Mouse (Mus musculus) brown adipose tissue, adult 24 weeks (tissue): ENCODE measurements around the gene Psat1. TPM values are rescaled to one million over a fixed set of nuclear protein-coding genes. Genes with fewer than 3 reads are reported as not detected.

Experiments used
- H3K27ac ChIP-seq: fragments of 200-500 bp; replicated peaks from 2 replicates; pipeline ENCODE4 v1.5.1; 2012; ENCODE audit warnings: low read depth, mild to moderate bottlenecking, low read length
- H3K4me1 ChIP-seq: fragments of 200-500 bp; 2 replicates; pipeline ENCODE4 v1.6.1; 2012; ENCODE audit warnings: low read length, mixed read lengths; ENCODE audit not compliant: control insufficient read depth, insufficient read depth, insufficient read length
- H3K4me3 ChIP-seq: fragments of 200-500 bp; 2 replicates; pipeline ENCODE4 v1.5.1; 2012; ENCODE audit warnings: low read depth, mild to moderate bottlenecking, low read length, moderate library complexity; ENCODE audit not compliant: insufficient read depth
- polyA plus RNA-seq: library from polyadenylated mRNA; stranded (reverse); fragments of >200 nt; gene quantifications from 2 replicates; pipeline ENCODE4 v1.2.4, GENCODE M21; 2012; ENCODE audit not compliant: missing spikeins, insufficient read depth, insufficient read length

Psat1 gene
- polyA plus RNA-seq, 1 experiment, result 11.5 TPM

DNA sequence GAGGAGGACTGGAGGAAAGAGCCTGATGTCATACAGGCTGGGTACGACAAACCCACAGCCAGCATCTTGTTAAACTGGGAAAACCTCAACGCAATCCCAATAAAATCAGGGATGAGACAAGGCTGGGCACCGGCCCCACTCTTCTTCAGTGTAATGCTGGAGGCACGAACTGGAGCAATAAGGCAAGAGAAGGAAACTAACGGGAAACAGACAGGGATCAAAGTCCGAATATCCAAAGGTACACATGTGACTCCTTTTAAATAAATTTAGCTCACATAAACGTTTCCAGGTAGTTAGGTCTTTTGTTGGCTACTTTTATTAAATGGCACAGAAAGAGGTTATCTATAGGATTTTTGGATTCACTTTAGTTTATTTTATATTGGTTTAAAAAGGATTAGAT, 1.3 kb upstream of the Psat1 start:
- no peak overlapping the region for H3K27ac ChIP-seq
- no peaks in the 10 kb centered on the region for H3K4me1 ChIP-seq
- no peak overlapping the region for H3K4me3 ChIP-seq

DNA sequence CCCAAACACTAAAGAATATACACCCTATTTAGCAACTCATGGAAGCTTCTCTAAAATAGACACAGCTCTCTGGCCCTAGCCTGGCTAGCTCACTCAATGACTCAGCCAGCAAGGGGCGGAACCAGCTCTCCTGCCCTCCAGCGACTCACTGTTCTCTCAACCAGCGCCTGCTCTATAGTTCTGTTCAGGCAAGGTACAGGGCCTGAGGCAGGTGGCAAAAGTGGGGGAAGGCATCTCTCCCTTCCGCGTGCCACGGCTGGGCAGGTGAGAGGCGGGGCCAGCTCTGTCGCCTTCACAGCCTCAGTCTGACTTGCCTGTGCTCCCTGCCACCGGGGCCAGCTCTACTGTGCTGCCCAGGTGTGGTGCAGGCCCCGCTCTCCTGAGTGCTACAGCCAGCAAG, 474 bp downstream of the Psat1 start:
- Histone ChIP-seq H3K4me1 (no peaks in the 10 kb centered on the region), H3K4me3 (no peak overlapping the region), H3K27ac (no peak overlapping the region)

DNA sequence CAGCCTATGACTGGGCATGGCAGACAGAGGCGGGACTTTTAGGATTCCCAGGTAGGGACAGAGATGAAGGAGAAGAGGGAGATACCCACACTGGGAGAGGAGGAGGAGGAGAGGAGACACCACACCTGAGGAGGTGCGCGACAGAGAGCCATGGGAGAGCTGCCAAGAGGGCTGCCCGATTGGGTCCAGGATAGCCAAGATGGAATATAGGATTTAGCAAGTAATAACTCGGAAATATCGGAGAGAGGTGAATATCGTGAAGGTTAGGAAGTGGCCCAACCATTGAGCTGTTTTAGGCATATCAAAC, 4.1 kb downstream of the Psat1 start:
- H3K4me3 ChIP-seq, result no peak overlapping the region
- no peak overlapping the region for H3K27ac ChIP-seq
- no peaks in the 10 kb centered on the region for H3K4me1 ChIP-seq

DNA sequence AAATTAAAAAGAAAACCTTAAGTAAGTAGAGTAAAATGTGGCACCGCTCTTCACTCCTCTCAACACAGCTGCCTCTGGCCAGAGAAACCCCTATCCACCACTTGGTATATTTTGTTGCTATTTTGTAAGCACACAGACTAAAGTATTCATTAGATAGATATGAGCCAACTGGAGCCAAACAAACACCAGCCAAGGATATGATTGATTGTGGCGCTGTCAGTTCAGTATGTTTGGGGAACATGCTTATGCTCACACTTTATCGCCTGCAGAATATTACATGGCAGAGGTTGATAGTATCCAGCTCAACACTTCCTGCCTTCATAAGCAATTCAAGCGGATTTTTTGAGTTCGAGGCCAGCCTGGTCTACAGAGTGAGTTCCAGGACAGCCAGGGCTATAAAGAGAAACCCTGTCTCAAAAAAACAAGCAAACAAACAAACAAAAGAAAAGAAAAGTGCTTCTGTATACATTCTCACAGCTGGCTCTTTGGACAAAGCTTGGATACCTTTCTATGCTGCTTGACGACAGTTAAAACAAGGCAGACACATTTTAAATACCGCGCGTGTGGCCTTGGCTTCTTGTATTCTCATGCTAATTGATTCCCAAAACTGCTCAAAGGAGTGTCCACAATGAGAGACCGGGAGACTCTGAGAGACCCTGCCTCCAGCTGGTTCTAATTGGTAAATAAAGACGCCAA, 4.6 kb downstream of the Psat1 start:
- no peak overlapping the region for H3K4me3 ChIP-seq
- no peak overlapping the region for H3K27ac ChIP-seq
- H3K4me1 ChIP-seq, result no peaks in the 10 kb centered on the region

DNA sequence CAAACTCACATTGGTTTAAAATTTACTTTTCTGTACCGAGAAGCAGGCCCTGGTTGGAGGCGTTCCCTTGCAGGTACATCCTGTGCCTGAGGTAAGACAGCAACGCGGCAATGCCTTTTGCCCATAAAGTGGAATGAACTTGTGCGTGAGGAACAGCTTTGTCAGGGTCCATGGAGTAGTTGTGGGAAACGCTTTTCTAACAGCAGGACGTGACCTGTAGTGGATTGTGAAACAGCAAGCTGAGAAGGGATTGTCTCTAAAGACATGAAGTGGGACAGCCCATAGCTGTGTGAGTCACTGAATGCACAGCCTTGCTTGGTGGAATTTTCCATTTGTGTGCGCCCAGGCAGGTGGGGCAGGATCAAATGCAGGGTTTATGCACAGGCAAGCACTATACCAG, 5.7 kb downstream of the Psat1 start:
- no peak overlapping the region for H3K4me3 ChIP-seq
- H3K4me1 ChIP-seq, result no peaks in the 10 kb centered on the region
- H3K27ac ChIP-seq, result no peak overlapping the region

DNA sequence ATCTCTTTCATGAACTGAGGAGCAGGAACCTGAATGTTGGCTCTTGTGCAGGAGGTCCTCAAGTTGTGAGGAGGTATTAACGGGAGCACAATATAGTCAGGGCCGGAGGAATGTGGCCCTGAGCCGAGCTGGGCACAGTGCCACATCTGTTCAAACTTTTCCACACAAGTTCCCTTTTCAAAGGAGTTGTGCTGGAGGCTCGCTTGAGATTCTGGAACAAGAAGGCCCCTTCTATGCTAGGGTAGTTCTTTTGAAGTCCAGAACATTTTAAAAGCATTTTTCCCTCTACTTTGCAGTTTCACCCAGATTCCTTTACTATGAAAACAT, 21.5 kb downstream of the Psat1 start:
- Histone ChIP-seq H3K4me3 (peak overlapping the region; percentile 73; the same call in 1 of the 2 replicates), H3K4me1 (0 out of 2 replicates have a peak, but pooled peaks cover 2% of the 10 kb centered on the region), H3K27ac (no peak overlapping the region)

DNA sequence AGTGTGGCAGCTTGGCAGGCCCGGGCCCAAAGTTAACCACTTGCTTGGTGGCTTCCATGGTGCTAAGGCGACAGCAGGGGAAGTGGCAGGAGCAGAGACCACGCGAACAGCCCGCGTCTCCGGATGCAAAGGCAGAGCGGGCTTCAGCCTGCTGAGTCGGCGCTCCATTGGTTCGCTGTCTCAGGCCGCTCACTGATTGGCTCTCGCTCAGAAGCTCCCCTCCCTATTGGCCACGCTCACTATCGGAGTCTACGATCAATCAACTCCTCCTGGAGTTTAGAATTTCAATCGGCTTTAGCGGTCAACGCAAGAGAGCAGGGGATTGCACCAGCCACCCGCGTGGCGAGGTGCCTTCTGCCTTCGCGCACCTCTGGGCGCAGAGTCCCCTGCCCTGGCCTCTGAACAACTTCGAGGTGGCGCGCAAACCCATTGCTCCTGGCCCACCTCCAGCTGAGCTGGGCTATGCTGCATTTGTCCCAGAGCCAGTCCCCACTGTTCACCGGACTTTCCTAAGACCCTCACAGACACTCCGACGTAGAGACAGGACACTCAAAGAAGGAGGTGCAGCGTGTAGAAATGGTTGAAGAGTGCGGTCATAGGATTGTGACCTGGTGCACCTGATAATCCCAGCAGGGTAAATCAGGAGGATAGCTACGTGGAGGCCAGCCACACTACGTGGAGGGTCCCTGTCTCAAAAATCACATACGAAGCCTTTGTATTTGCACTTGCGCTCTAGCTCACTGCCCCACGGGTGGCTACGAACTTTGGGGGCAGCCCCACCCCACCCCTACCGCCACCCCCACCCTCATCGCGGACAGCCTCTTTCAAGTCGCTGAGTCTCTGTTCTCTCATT, 22.0 kb downstream of the Psat1 start:
- Histone ChIP-seq H3K4me3 (peak overlapping the region; percentile 73), H3K27ac (no peak overlapping the region)

DNA sequence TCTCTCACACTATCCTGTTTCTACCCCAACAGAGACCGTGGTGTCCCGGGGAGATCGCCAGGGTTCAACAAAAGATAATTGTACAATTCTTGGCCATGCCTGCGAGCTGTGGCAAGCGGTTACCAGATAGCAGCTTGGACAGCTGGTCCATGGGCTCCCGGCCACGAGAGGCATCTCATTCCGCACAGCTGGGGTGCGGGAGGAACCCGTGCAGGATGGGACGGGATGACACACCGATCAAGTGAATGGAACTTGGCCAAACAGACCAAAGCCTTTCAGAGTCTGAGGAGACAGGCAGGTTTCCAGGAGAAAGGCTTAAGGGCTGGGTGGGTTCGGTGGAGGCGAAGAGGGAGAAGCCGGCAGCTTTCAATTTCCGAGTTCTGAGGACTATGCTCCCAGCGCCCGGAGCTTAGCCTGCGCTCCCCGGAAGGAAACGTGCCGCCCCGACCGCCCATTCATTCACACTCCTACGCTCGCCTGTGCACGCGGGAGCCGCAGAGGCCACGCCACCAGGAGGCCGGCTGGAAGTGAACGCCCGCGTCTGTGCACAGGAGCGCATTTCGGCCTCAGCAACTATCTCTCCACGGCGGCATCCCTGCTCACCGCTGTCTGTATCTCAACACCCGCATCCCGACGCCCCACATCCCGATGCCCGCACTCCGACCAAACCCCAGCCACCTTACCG, 22.8 kb downstream of the Psat1 start:
- Histone ChIP-seq H3K4me1 (0 out of 2 replicates have a peak, but pooled peaks cover 2% of the 10 kb centered on the region), H3K4me3 (peak overlapping the region; percentile 73), H3K27ac (no peak overlapping the region)

More for the DNA sequence above, 22.0 kb downstream of the Psat1 start:
- 0 out of 2 replicates have a peak, but pooled peaks cover 2% of the 10 kb centered on the region for H3K4me1 ChIP-seq

DNA sequence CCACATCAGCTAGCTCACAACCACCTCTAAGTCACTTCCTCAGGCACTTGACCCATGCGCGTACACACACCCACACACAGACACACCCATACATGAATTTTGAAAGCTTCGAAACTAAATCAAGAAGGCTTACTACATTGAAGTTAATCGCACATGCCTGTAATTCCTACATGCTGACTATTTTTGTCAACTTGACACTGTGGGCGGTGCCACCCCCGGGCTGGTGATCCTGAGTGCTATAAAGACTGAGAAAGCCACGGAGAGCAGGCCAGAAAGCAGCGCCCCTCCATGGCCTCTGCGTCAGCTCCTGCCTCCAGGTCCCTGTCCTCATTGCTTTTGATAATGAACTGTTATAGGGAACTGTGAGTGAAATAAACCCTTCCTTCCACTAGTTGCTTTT, 23.7 kb downstream of the Psat1 start:
- peak overlapping the region; percentile 73 for H3K4me3 ChIP-seq
- 0 out of 2 replicates have a peak, but pooled peaks cover 2% of the 10 kb centered on the region for H3K4me1 ChIP-seq
- no peak overlapping the region for H3K27ac ChIP-seq

DNA sequence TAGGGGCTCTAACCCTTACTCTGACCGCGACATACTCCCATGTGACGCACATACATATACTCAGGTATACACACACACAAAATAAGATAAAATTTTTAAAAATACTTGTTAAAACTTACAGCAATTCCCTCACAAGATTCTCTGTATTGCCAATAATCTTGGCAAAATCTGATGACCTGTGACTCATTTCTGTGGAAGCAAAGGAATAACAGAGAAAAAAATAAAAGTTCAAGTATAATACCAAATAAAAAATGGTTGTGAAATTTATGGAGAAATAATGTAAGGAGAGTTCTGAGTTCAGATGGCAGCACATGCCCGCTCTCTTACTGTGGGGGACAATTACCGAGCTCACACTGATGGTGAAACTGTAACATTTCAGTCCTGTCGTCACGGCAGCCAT, 27.8 kb downstream of the Psat1 start:
- Histone ChIP-seq H3K4me1 (0 out of 2 replicates have a peak, but pooled peaks cover 2% of the 10 kb centered on the region), H3K4me3 (no peak overlapping the region), H3K27ac (no peak overlapping the region)

DNA sequence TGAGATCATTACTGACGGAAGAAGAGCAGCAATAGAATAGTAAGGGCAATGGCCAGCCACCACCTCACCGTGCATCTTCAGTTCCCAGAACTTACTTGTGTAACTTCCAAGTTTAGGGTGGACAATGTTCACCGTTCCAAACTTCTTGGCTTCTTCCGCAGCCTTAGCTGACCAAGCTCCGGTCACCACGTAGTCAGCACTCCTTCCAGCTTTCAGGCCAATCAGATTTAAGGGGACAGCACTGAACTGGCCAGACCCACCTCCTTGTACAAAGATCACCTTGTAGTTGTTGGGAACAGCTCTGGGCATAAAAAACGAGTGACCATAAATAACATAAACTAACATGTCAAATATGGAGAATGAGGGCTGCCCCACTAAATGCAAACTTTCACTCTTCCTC, 29.0 kb downstream of the Psat1 start:
- Histone ChIP-seq H3K4me1 (no peaks in the 10 kb centered on the region), H3K4me3 (no peak overlapping the region), H3K27ac (no peak overlapping the region)

DNA sequence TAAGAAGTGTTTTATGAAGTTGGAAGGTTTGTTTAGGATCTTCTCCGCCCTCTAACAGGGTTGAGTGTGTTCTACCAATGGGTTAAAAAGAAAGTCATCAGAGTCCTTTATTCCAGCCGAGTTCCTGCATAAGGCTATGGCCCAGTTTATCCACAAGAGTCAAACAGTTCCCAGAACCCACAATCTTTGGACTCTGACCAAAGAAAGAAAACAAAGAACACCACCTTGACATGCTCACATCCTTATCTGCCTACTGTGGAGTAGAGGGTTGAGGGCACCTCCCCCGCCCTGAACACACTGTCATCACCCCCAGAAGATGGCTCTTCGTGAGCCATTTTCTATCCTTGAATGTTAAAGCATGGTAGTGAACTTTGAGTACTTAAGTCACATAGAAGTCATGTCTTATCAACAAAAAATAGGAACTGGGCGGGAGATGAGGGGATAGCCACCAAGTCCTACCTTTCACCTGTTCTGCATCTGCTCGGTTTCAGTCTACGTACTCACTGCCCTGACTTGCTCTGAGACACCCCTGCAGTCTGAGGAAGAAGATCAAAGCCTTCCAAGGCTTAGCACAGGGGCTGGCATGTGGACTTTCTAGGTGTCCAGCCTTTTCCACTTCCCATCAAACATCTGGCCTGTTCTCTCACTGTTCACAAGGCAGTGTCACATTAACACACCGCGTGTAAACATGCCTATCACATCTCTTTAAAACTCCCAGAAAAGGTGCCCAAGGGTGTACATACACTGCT, 33.7 kb downstream of the Psat1 start:
- no peak overlapping the region for H3K4me3 ChIP-seq
- no peak overlapping the region for H3K27ac ChIP-seq
- H3K4me1 ChIP-seq, result no peaks in the 10 kb centered on the region

DNA sequence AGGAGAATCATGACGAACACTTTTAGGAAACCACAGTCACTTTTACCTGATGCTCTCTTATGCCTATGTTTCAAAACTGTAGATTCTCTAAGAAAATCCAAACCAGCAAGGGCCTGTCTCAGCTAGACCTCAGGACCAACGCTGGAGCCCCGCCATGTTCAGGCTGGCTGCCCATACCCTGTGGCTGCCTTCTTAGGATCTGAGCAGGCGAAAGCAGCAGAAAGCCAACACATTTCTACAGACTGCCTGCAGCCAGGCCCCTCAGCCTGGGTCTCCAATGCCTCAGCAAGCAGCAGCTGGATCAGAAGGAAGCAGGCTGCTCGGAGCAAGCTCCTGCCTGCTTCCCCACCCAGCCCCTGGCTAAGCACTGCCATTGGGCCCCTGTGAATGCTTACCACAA, 35.7 kb downstream of the Psat1 start:
- no peak overlapping the region for H3K4me3 ChIP-seq
- no peaks in the 10 kb centered on the region for H3K4me1 ChIP-seq
- no peak overlapping the region for H3K27ac ChIP-seq

DNA sequence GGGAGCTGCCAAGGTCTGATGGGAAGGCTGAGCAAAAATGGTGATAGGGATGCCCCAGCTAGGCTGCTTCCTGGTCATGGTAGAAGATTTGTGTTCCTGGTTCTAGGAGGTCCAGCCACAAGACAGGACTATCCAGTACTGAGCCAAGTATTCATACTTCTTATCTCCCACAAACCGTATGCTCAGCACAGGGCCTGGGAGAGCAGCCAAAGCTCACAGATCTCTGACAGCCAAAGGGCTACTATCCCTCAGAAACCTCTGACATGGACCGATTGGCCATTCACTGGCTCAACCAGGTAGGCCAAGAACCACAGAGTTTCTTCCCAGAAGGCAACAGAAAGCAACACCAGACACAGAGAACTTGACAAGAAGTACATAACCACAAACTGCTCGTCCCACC, 36.1 kb downstream of the Psat1 start:
- Histone ChIP-seq H3K4me3 (no peak overlapping the region), H3K27ac (no peak overlapping the region), H3K4me1 (no peaks in the 10 kb centered on the region)

DNA sequence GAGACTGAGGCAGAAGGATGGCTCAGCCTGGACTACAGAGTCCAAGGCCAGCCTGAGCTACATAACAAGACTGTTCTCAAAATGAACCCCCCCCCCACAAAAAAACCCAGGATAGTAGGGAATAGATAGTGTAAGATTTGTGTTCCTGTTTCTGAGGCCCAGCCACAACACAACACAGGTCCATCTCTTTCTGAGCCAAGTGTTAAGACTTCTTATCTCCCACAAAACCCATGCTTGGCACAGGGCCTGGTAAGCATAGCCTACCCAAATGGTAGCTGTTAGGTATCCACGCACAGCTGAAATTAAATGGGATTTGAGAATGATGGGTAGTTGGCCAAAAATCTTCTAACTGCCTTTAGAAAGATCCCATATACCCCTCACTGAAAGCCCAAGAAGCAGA, 36.6 kb downstream of the Psat1 start:
- Histone ChIP-seq H3K4me1 (no peaks in the 10 kb centered on the region), H3K27ac (no peak overlapping the region), H3K4me3 (no peak overlapping the region)
